Mouse (Mus musculus): Measurements from ENCODE around the gene Irak3.
"Not testable (repeated sequence)": the region's sequence is repeated elsewhere in the genome, so short reads cannot be mapped to it uniquely, and the experiment has no call there.

Gene Irak3

GRCm38 (mm10) chr10:120164931-120165792 lies 36.8 kb downstream of the Irak3 start:
- peak; percentile 56 for DNase-seq (ENCODE audit: extremely low read depth, low read depth, low spot score)

GRCm38 (mm10) chr10:120163490-120163889 lies 38.4 kb downstream of the Irak3 start:
- DNase-seq (ENCODE audit: extremely low read depth, low read depth, low spot score): no peak

- DNase-seq (ENCODE audit: extremely low read depth, low read depth, low spot score): no peak
These were observed 39.1 kb downstream of the Irak3 start for GRCm38 (mm10) chr10:120162840-120163239.

- no peak for DNase-seq (ENCODE audit: extremely low read depth, low read depth, low spot score)
These were observed 41.4 kb downstream of the Irak3 start for GRCm38 (mm10) chr10:120160533-120160932.

- DNase-seq (ENCODE audit: extremely low read depth, low read depth, low spot score): no peak
These were observed 48.0 kb downstream of the Irak3 start for GRCm38 (mm10) chr10:120153911-120154310.

- no peak for DNase-seq (ENCODE audit: extremely low read depth, low read depth, low spot score)
These were observed 50.3 kb downstream of the Irak3 start for GRCm38 (mm10) chr10:120151672-120152071.

GRCm38 (mm10) chr10:120140916-120141516 lies 60.9 kb downstream of the Irak3 start:
- DNase-seq (ENCODE audit: extremely low read depth, low read depth, low spot score): no peak

GRCm38 (mm10) chr10:120140193-120140592 lies 61.7 kb downstream of the Irak3 start:
- DNase-seq (ENCODE audit: extremely low read depth, low read depth, low spot score): no peak

- no peak for DNase-seq (ENCODE audit: extremely low read depth, low read depth, low spot score)
These were observed 65.8 kb downstream of the Irak3 start for GRCm38 (mm10) chr10:120136020-120136562.

GRCm38 (mm10) chr10:120133697-120134096 lies 68.2 kb downstream of the Irak3 start:
- DNase-seq (ENCODE audit: extremely low read depth, low read depth, low spot score): no peak

- no peak for DNase-seq (ENCODE audit: extremely low read depth, low read depth, low spot score)
These were observed 71.3 kb downstream of the Irak3 start for GRCm38 (mm10) chr10:120130621-120131020.

GRCm38 (mm10) chr10:120128601-120129277 lies 73.2 kb downstream of the Irak3 start:
- DNase-seq (ENCODE audit: extremely low read depth, low read depth, low spot score): no peak

- DNase-seq (ENCODE audit: extremely low read depth, low read depth, low spot score): no peak
These were observed 76.5 kb downstream of the Irak3 start for GRCm38 (mm10) chr10:120125465-120125857.

- DNase-seq (ENCODE audit: extremely low read depth, low read depth, low spot score): no peak
These were observed 77.0 kb downstream of the Irak3 start for GRCm38 (mm10) chr10:120124801-120125464.

- DNase-seq (ENCODE audit: extremely low read depth, low read depth, low spot score): no peak
These were observed 78.2 kb downstream of the Irak3 start for GRCm38 (mm10) chr10:120123721-120124120.

- DNase-seq (ENCODE audit: extremely low read depth, low read depth, low spot score): no peak
These were observed 86.7 kb downstream of the Irak3 start for GRCm38 (mm10) chr10:120115249-120115648.

- no peak for DNase-seq (ENCODE audit: extremely low read depth, low read depth, low spot score)
These were observed 87.4 kb downstream of the Irak3 start for GRCm38 (mm10) chr10:120114493-120114892.

GRCm38 (mm10) chr10:120113980-120114379 lies 88.0 kb downstream of the Irak3 start:
- no peak for DNase-seq (ENCODE audit: extremely low read depth, low read depth, low spot score)

- not testable (repeated sequence) for DNase-seq (ENCODE audit: extremely low read depth, low read depth, low spot score)
These were observed 88.4 kb downstream of the Irak3 start for GRCm38 (mm10) chr10:120113482-120113881.

- peak; percentile 61 for DNase-seq (ENCODE audit: extremely low read depth, low read depth, low spot score)
These were observed 89.2 kb downstream of the Irak3 start, which contains the start of gene Helb for GRCm38 (mm10) chr10:120112507-120113396. Gene Helb, minus strand, starts transcription at chr10:120112987.

Measured in fat pad, adult 2 months (tissue).